Mouse (Mus musculus) intestine, embryonic 16.5 days (tissue): ENCODE results near the gene Brinp2. TPM values are rescaled to one million over a fixed set of nuclear protein-coding genes. Genes with fewer than 3 reads are reported as not detected.

Experiments
- ATAC-seq: fragments of 200-750 bp; cut with Nextera tagmentation; 2 replicates; pipeline ENCODE4 v1.8.0; 2017; ENCODE audit warnings: moderate TSS enrichment, moderate library complexity
- H3K27ac ChIP-seq: fragments of 300-500 bp; sonication (generic); 2 replicates; pipeline ENCODE4 v1.5.1; 2014; ENCODE audit warnings: mild to moderate bottlenecking, low read length
- H3K27me3 ChIP-seq: fragments of 300-500 bp; sonication (generic); replicated peaks from 2 replicates; pipeline ENCODE4 v1.6.1; 2014; ENCODE audit warnings: low read length, control low read depth, mixed read lengths; ENCODE audit not compliant: control insufficient read depth, insufficient read depth
- H3K36me3 ChIP-seq: fragments of 300-500 bp; sonication (generic); 2 replicates; pipeline ENCODE4 v1.6.1; 2014; ENCODE audit warnings: low read length, control low read depth; ENCODE audit not compliant: control insufficient read depth, insufficient read depth
- H3K4me1 ChIP-seq: fragments of 300-500 bp; sonication (generic); 2 replicates; pipeline ENCODE4 v1.6.1; 2014; ENCODE audit warnings: low read length, control low read depth, mixed read lengths; ENCODE audit not compliant: control insufficient read depth, insufficient read depth
- H3K4me2 ChIP-seq: fragments of 300-500 bp; sonication (generic); 2 replicates; pipeline ENCODE4 v1.6.1; 2014; ENCODE audit warnings: low read depth, low read length, control low read depth
- H3K4me3 ChIP-seq: fragments of 300-500 bp; sonication (generic); 2 replicates; pipeline ENCODE4 v1.5.1; 2014; ENCODE audit warnings: mild to moderate bottlenecking, low read length
- H3K9ac ChIP-seq: fragments of 300-500 bp; sonication (generic); 2 replicates; pipeline ENCODE4 v1.6.1; 2014; ENCODE audit warnings: low read depth, low read length
- H3K9me3 ChIP-seq: fragments of 300-500 bp; sonication (generic); 2 replicates; pipeline ENCODE4 v1.6.1; 2016; ENCODE audit warnings: low read length, control low read depth; ENCODE audit not compliant: control insufficient read depth
- WGBS: fragments of 180-500 bp; shearing (Covaris S2); extraction: QIAGEN DNeasy Blood & Tissue Kit; methylation state at CpG from one replicate; pipeline ENCODE4 v1.1.7; 2014; 5-methylcytosine and 5-hydroxymethylcytosine counted together
- polyA plus RNA-seq: library from polyadenylated mRNA; unstranded; fragments of >200 nt; fragmentation: Nextera tagmentation; extraction: Ambion mirVana; gene quantifications from 2 replicates; pipeline ENCODE4 v1.2.1, GENCODE M21; 2015

Gene Brinp2
- polyA plus RNA-seq, 1 experiment from 2014 or later = 0.29 TPM

DNA sequence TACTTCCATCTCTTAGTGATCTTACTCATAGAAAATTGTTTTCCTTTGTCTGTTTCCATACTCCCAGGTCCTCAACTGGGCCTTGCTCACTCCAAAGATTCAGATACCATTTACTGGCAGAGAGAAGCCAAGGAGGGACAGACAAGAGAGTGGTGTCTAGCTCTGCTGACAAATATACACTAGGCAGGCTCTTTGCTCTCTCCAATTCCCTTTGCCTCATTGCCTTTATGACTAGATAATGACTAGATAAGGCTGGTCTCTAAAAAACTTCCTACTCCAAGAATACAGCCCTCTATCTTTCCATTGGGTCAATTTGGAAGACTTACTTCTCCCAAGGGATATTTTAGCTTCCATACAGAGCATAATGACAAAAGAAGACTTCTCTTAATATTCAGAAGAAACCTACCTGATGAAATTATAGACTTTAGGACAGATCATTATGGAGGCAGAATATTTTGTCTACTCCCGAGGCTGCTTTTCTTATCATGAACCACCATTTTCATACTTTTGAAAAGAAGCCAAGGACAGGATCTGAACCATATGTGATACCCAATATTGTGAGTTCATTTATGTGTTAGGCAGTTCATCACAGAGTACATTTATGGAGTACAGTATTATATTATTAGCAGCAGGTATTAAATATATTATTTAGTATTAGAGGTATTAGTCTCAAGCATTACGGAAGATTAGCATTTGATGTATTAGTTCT lies 114.1 kb downstream of the Brinp2 start:
- Histone ChIP-seq H3K36me3 (no peaks in the 10 kb centered on the region), H3K4me1 (no peaks in the 10 kb centered on the region), H3K27me3 (no peaks in the 10 kb centered on the region), H3K4me2 (no peak overlapping the region), H3K9me3 (no peaks in the 10 kb centered on the region), H3K9ac (no peak overlapping the region), H3K4me3 (no peak overlapping the region), H3K27ac (no peak overlapping the region)
- no peak for ATAC-seq
- WGBS = 88% methylated on average over 2 of the region's 2 CpGs

DNA sequence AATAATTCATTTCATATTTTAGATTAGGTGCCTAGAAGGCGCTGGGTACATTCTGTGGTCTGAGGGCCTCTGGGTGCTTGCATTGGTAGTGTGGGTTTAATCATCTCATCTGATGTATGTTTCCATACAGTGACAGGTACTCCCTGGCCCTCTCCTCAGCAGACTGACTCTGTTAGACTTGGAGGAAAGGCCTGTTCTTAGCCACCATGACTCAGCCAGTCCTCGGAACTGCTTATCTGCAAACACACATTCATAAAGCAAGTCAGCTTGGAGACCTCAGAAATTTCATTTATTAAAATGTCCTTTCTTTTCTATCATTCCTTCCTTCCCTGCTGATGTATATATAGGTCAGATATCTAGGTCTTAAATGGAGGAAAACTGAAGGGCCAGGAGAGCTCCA lies 116.3 kb downstream of the Brinp2 start:
- Histone ChIP-seq H3K4me2 (no peak overlapping the region), H3K36me3 (no peaks in the 10 kb centered on the region), H3K27ac (no peak overlapping the region), H3K9me3 (no peaks in the 10 kb centered on the region), H3K4me3 (no peak overlapping the region), H3K27me3 (no peaks in the 10 kb centered on the region), H3K9ac (no peak overlapping the region), H3K4me1 (no peaks in the 10 kb centered on the region)
- 87% methylated on average over 2 of the region's 2 CpGs for WGBS
- ATAC-seq = no peak

DNA sequence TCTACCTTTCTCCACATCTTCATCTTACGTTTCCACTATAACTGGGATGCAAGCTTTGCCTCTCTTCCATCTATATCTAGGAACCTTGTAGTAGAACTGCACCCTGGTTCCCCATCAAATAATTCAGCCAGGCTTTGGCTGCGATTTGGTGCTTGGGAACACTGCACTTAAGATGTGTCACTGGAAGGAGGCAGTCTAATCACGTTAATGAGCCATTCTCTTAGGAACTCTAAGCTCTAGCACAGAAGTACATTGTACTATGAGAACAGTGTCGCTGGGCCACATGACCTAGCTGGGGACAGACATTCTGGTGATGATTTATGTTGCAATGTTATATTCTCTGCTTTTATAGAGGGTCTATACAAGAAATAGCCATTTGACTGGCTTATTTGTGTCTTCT lies 117.4 kb downstream of the Brinp2 start:
- Histone ChIP-seq H3K36me3 (no peaks in the 10 kb centered on the region), H3K27ac (no peak overlapping the region), H3K9me3 (no peaks in the 10 kb centered on the region), H3K9ac (no peak overlapping the region), H3K4me1 (no peaks in the 10 kb centered on the region), H3K4me2 (no peak overlapping the region), H3K27me3 (no peaks in the 10 kb centered on the region), H3K4me3 (no peak overlapping the region)
- WGBS = 57% methylated on average over 4 of the region's 4 CpGs
- ATAC-seq = no peak

DNA sequence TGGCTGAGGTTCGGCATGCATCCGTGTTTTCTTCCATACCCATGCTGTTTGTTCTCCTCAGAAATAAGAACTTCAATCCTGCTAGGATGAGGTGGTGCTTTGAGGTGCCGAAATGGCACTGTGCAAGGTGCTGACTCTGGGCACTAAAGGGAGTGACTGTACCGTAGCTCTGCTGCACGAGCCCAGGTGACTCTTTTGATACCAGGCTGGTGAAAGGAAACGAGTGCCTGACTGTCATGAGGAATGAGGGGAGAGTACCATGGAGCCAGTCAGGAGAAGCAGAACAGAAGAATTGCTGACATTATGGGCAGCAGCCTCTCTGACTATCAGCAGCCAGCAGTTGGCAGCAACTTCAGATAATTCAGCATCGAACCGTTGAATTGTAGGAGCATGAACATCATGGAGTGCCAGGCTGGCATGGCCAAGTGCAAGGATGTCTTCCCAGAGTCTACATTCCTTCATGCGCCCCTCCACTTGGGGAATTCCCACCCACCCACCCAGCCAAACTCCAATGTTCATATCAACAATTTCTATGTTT lies 127.4 kb downstream of the Brinp2 start:
- WGBS = 88% methylated on average over 9 of the region's 9 CpGs
- H3K9ac ChIP-seq = no peak overlapping the region
- H3K4me3 ChIP-seq = no peak overlapping the region
- no peaks in the 10 kb centered on the region for H3K36me3 ChIP-seq
- H3K4me1 ChIP-seq = no peaks in the 10 kb centered on the region
- no peak overlapping the region for H3K27ac ChIP-seq
- H3K9me3 ChIP-seq = no peaks in the 10 kb centered on the region
- no peak for ATAC-seq
- no peak overlapping the region for H3K4me2 ChIP-seq
- H3K27me3 ChIP-seq = no peaks in the 10 kb centered on the region

DNA sequence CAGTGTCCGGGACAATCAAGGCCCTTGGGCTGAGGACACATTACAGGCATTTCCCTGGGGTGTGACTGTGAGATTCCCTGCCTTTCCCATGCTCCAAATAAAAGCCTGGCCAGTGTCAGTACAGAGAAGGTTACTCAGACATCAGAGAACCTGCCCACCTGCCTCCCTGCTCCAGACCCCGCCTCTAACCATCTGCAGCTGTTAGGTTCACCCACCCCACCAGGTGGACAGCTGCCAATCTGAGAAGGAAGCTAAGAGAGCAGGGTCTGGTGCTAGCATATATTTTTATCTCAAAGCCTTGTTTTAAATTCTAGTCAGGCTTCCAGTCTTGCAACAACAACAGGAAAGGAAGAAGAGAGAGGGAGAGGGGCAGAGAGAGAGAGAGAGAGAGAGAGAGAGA lies 128.9 kb downstream of the Brinp2 start:
- Histone ChIP-seq H3K4me1 (no peaks in the 10 kb centered on the region), H3K4me2 (no peak overlapping the region), H3K27ac (no peak overlapping the region), H3K4me3 (no peak overlapping the region), H3K9ac (no peak overlapping the region), H3K9me3 (no peaks in the 10 kb centered on the region), H3K36me3 (no peaks in the 10 kb centered on the region), H3K27me3 (no peaks in the 10 kb centered on the region)
- ATAC-seq = no peak
- WGBS = 58% methylated on average over 2 of the region's 2 CpGs

DNA sequence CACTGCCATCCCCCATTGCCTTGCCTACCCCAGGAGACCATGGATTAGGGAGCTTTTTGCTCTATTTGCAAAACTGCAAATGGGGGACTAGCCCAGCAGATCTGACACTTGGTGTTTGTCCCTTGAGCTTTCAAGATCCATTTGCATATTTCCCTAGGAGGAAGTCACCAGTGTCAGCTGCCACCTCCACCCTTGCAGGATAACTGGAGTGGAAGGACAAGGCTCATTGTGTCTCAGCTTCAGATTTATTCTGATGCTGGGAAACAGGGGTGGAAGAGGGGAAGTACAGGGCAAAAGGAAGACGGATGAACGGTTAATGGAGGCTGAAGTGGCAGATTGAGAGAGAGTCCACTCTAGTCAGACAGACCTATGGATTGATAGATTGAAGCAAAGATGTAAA lies 129.4 kb downstream of the Brinp2 start:
- Histone ChIP-seq H3K9me3 (no peaks in the 10 kb centered on the region), H3K9ac (no peak overlapping the region), H3K4me1 (no peaks in the 10 kb centered on the region), H3K4me3 (no peak overlapping the region), H3K4me2 (no peak overlapping the region), H3K36me3 (no peaks in the 10 kb centered on the region), H3K27me3 (no peaks in the 10 kb centered on the region), H3K27ac (no peak overlapping the region)
- ATAC-seq = no peak
- WGBS = 33% methylated on average over 2 of the region's 2 CpGs

DNA sequence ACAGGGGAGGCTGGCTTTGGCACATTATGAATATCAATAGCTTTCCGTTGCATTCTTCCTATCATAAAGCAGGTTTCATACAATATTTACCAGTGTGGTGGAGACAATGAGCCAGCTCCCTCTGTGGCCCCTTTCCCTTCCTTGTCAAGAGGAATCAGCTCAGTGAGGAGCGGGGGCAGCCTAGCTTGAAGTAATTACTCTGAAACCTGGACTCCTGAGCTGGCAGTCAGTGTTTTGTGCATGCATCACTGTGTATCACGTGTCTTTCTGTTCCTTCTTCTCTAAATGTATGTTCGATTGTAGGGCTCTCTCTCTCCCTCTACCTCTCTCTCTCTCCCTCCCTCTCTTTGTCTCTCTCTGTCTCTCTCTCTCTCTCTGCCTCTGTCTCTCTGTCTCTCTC lies 135.1 kb downstream of the Brinp2 start:
- no peak overlapping the region for H3K9ac ChIP-seq
- no peak for ATAC-seq
- no peak overlapping the region for H3K27ac ChIP-seq
- no peaks in the 10 kb centered on the region for H3K36me3 ChIP-seq
- no peak overlapping the region for H3K4me3 ChIP-seq
- H3K4me2 ChIP-seq = no peak overlapping the region
- H3K9me3 ChIP-seq = no peaks in the 10 kb centered on the region
- no peaks in the 10 kb centered on the region for H3K4me1 ChIP-seq
- H3K27me3 ChIP-seq = no peaks in the 10 kb centered on the region
- 63% methylated on average over 4 of the region's 4 CpGs for WGBS

DNA sequence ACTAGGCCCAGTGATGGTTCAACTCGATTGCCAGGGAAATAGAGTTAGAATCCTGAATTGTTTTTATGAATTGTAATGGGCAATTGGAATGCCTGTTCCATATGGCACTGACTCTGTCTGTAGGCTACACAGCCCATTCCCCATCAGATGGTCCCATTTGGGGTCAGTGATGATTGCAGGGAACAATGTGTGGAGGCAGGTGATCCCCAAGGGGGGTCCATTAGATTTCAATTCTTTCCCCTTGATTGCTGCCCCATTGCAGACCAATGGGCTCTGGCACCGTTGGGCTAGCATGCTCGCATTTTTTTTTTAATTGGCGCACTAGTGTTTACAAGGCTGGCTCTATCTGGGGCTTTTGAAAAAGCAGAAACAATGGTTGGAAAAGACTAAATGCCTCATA lies 136.0 kb downstream of the Brinp2 start:
- no peak overlapping the region for H3K9ac ChIP-seq
- 77% methylated on average over 4 of the region's 4 CpGs for WGBS

DNA sequence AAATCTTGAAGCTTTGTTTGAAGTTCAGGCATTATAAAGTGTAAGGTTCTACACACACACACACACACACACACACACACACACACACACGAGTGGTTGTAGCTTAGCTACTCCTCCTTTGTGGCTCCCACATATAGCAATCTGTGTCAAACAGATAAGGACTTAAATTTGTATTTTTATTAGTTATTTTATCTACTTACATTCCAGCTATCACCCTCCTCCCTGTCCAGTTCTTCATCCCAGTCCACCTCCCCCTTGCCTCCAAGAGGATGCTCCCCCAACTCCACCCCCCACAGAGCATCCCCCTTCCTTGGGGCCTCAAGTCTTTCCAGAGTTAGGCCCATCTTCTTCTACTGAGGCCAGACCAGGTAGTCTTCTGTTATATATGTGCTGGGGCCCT lies 137.4 kb downstream of the Brinp2 start:
- Histone ChIP-seq H3K4me3 (no peak overlapping the region), H3K9me3 (no peaks in the 10 kb centered on the region), H3K9ac (no peak overlapping the region), H3K36me3 (no peaks in the 10 kb centered on the region), H3K4me2 (no peak overlapping the region), H3K4me1 (no peaks in the 10 kb centered on the region), H3K27me3 (no peaks in the 10 kb centered on the region), H3K27ac (no peak overlapping the region)
- WGBS = 73% methylated on average over 1 of the region's 1 CpGs
- no peak for ATAC-seq

More for the DNA sequence above, 136.0 kb downstream of the Brinp2 start:
- H3K27ac ChIP-seq = no peak overlapping the region
- H3K4me2 ChIP-seq = no peak overlapping the region
- H3K4me1 ChIP-seq = no peaks in the 10 kb centered on the region
- H3K9me3 ChIP-seq = no peaks in the 10 kb centered on the region
- H3K27me3 ChIP-seq = no peaks in the 10 kb centered on the region
- H3K36me3 ChIP-seq = no peaks in the 10 kb centered on the region
- ATAC-seq = no peak
- no peak overlapping the region for H3K4me3 ChIP-seq

DNA sequence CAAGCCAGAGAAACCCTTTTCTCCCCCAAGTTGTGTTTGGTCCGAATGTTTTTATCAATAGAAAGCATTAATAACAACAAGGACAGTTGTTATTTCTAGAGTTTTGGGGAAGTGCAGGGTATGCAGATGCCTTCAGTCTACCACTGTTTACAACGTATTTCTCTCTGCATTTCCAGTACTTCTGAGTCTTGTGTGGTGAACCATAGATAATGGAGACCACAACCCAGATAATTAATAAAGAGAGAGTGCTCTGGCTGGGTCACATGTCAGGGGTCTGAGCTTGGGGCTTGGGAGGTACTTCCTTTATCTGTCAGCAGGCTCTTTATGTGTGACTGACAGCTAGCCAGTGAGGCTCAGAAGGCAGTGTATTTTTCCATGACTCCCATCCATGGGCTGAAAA lies 137.8 kb downstream of the Brinp2 start:
- Histone ChIP-seq H3K4me1 (no peaks in the 10 kb centered on the region), H3K4me2 (no peak overlapping the region), H3K36me3 (no peaks in the 10 kb centered on the region), H3K27ac (no peak overlapping the region), H3K9ac (no peak overlapping the region), H3K27me3 (no peaks in the 10 kb centered on the region), H3K4me3 (no peak overlapping the region), H3K9me3 (no peaks in the 10 kb centered on the region)
- WGBS = 63% methylated on average over 2 of the region's 2 CpGs
- ATAC-seq = no peak
